Mouse (Mus musculus) CH12.LX (cell line): ENCODE measurements around the gene Nectin3. TPM values are rescaled to one million over a fixed set of nuclear protein-coding genes. Genes with fewer than 3 reads are reported as not detected.

Experiments
- DNase-seq: peaks from one replicate; pipeline ENCODE4 v3.0.0-alpha.2; 2013; ENCODE audit errors: extremely low read depth
- H3K27ac ChIP-seq: 2 replicates; pipeline ENCODE4 v1.5.1; 2012; ENCODE audit warnings: low read depth, mild to moderate bottlenecking, control low read depth, moderate library complexity; ENCODE audit not compliant: insufficient read depth
- H3K27me3 ChIP-seq: replicated peaks from 2 replicates; pipeline ENCODE3; 2012; ENCODE audit warnings: inconsistent platforms
- H3K36me3 ChIP-seq, 2 experiments: replicated peaks in 1 of 2; 2 replicates each; pipeline versions ENCODE3 to v1.6.1; 2012; ENCODE audit warnings: inconsistent platforms in 1 of 2, low read length in 1 of 2, mild to moderate bottlenecking in 1 of 2, mixed read lengths in 1 of 2, moderate library complexity in 1 of 2; ENCODE audit not compliant: control insufficient read depth in 1 of 2, insufficient read depth in 1 of 2
- H3K4me1 ChIP-seq, 2 experiments: 2 replicates each; pipeline ENCODE4 v1.6.1; 2012; ENCODE audit warnings: inconsistent platforms in 1 of 2, moderate library complexity in 1 of 2; ENCODE audit not compliant: insufficient read depth in 2 of 2, control insufficient read depth in 1 of 2
- H3K4me2 ChIP-seq: 2 replicates; pipeline ENCODE4 v1.6.1; 2012; ENCODE audit warnings: low read depth, mild to moderate bottlenecking, control low read depth; ENCODE audit not compliant: poor library complexity, insufficient read depth, severe bottlenecking
- H3K4me3 ChIP-seq, 3 experiments: fragments of 150-350 bp in 1 of 3; sonication (generic) in 1 of 3; replicated peaks in 1 of 3; 2 replicates each; pipeline versions ENCODE3 to v1.5.1; 2011 to 2012; ENCODE audit warnings: low read depth in 2 of 3, low read length in 2 of 3, mild to moderate bottlenecking in 2 of 3, moderate library complexity in 2 of 3, control low read depth in 1 of 3, improper control_type of control experiment in 1 of 3, inconsistent platforms in 1 of 3, mixed read lengths in 1 of 3; ENCODE audit not compliant: poor library complexity in 1 of 3
- H3K79me2 ChIP-seq: replicated peaks from 2 replicates; pipeline ENCODE4 v1.6.1; 2012; ENCODE audit warnings: mild to moderate bottlenecking, moderate library complexity; ENCODE audit not compliant: control insufficient read depth, poor library complexity, insufficient read depth, severe bottlenecking; ENCODE audit errors: extremely low read depth
- H3K9ac ChIP-seq: 2 replicates; pipeline ENCODE4 v1.6.1; 2012; ENCODE audit warnings: low read depth, mild to moderate bottlenecking, control low read depth, moderate library complexity; ENCODE audit not compliant: insufficient read depth
- H3K9me3 ChIP-seq: replicated peaks from 2 replicates; pipeline ENCODE3; 2012; ENCODE audit warnings: low read length, inconsistent platforms, mixed read lengths
- CHD2 ChIP-seq: IDR thresholded peaks from 2 replicates; pipeline ENCODE4 v1.6.1; 2011; ENCODE audit warnings: low read length, improper control_type of control experiment
- CTCF ChIP-seq, 2 experiments: IDR thresholded peaks in 1 of 2; conservative IDR thresholded peaks in 1 of 2; 2 replicates each; pipeline ENCODE4 v1.5.1; 2011 to 2012; ENCODE audit warnings: low read depth in 2 of 2, low read length in 2 of 2, improper control_type of control experiment in 1 of 2, inconsistent platforms in 1 of 2, mild to moderate bottlenecking in 1 of 2, moderate library complexity in 1 of 2
- E2F4 ChIP-seq: IDR thresholded peaks from 2 replicates; pipeline ENCODE4 v1.6.1; 2011; ENCODE audit warnings: low read depth, low read length, improper control_type of control experiment; ENCODE audit not compliant: insufficient replicate concordance
- ELF1 ChIP-seq: IDR thresholded peaks from 2 replicates; pipeline ENCODE4 v1.6.1; 2014; ENCODE audit warnings: low read depth, mild to moderate bottlenecking, inconsistent platforms, low read length, improper control_type of control experiment
- ETS1 ChIP-seq: conservative IDR thresholded peaks from 2 replicates; pipeline ENCODE4 v1.6.1; 2012; ENCODE audit warnings: low read depth, mild to moderate bottlenecking, inconsistent platforms, low read length, improper control_type of control experiment, moderate library complexity
- IRF4 ChIP-seq: IDR thresholded peaks from 2 replicates; pipeline ENCODE4 v1.6.1; 2014; ENCODE audit warnings: low read depth, mild to moderate bottlenecking, inconsistent platforms, low read length, improper control_type of control experiment
- JUN ChIP-seq: IDR thresholded peaks from 2 replicates; pipeline ENCODE4 v1.6.1; 2011; ENCODE audit warnings: low read depth, mild to moderate bottlenecking, low read length, improper control_type of control experiment, moderate library complexity; ENCODE audit not compliant: insufficient read depth
- JUND ChIP-seq: conservative IDR thresholded peaks from 2 replicates; pipeline ENCODE4 v1.6.1; 2011; ENCODE audit warnings: low read depth, low read length, improper control_type of control experiment
- MAX ChIP-seq: IDR thresholded peaks from 2 replicates; pipeline ENCODE4 v1.6.1; 2011; ENCODE audit warnings: low read length, improper control_type of control experiment
- MEF2A ChIP-seq: IDR thresholded peaks from 2 replicates; pipeline ENCODE4 v1.6.1; 2014; ENCODE audit warnings: low read depth, mild to moderate bottlenecking, inconsistent platforms, low read length, improper control_type of control experiment, borderline replicate concordance
- MXI1 ChIP-seq: IDR thresholded peaks from 2 replicates; pipeline ENCODE4 v1.6.1; 2011; ENCODE audit warnings: mild to moderate bottlenecking, low read depth, low read length, improper control_type of control experiment
- NELFE ChIP-seq: IDR thresholded peaks from 2 replicates; pipeline ENCODE4 v1.6.1; 2011; ENCODE audit warnings: low read depth, low read length, improper control_type of control experiment
- NRF1 ChIP-seq: IDR thresholded peaks from 2 replicates; pipeline ENCODE4 v1.6.1; 2014; ENCODE audit warnings: low read depth, mild to moderate bottlenecking, inconsistent platforms, low read length, improper control_type of control experiment, moderate library complexity
- PAX5 ChIP-seq: IDR thresholded peaks from 2 replicates; pipeline ENCODE4 v1.6.1; 2012; ENCODE audit warnings: low read length, inconsistent platforms, mixed read lengths
- POLR2AphosphoS2 ChIP-seq: IDR thresholded peaks from 2 replicates; pipeline ENCODE4 v1.6.1; 2011; ENCODE audit warnings: low read depth, low read length, improper control_type of control experiment
- RAD21 ChIP-seq: IDR thresholded peaks from 2 replicates; pipeline ENCODE4 v1.6.1; 2011; ENCODE audit warnings: low read depth, mild to moderate bottlenecking, low read length, improper control_type of control experiment, moderate library complexity
- SIN3A ChIP-seq: IDR thresholded peaks from 2 replicates; pipeline ENCODE4 v1.6.1; 2012; ENCODE audit warnings: low read length, improper control_type of control experiment, inconsistent platforms
- SMC3 ChIP-seq: IDR thresholded peaks from 2 replicates; pipeline ENCODE4 v1.6.1; 2011; ENCODE audit warnings: low read depth, low read length, improper control_type of control experiment
- TBP ChIP-seq: conservative IDR thresholded peaks from 2 replicates; pipeline ENCODE4 v1.6.1; 2011; ENCODE audit warnings: low read depth, low read length, improper control_type of control experiment
- TCF12 ChIP-seq: IDR thresholded peaks from 2 replicates; pipeline ENCODE4 v1.6.1; 2014; ENCODE audit warnings: low read depth, mild to moderate bottlenecking, inconsistent platforms, low read length, improper control_type of control experiment
- UBTF ChIP-seq: IDR thresholded peaks from 2 replicates; pipeline ENCODE4 v1.6.1; 2012; ENCODE audit warnings: low read depth, mild to moderate bottlenecking, inconsistent platforms, low read length, improper control_type of control experiment, moderate library complexity
- USF2 ChIP-seq: conservative IDR thresholded peaks from 2 replicates; pipeline ENCODE4 v1.6.1; 2011; ENCODE audit warnings: low read depth, low read length, improper control_type of control experiment
- ZC3H11A ChIP-seq: IDR thresholded peaks from 2 replicates; pipeline ENCODE4 v1.6.1; 2012; ENCODE audit warnings: low read depth, mild to moderate bottlenecking, inconsistent platforms, low read length, improper control_type of control experiment
- ZKSCAN1 ChIP-seq: IDR thresholded peaks from 2 replicates; pipeline ENCODE4 v1.6.1; 2012; ENCODE audit warnings: low read depth, inconsistent platforms, low read length, improper control_type of control experiment, borderline replicate concordance
- ZMIZ1 ChIP-seq: IDR thresholded peaks from 2 replicates; pipeline ENCODE4 v1.6.1; 2012; ENCODE audit warnings: low read depth, mild to moderate bottlenecking, inconsistent platforms, low read length, improper control_type of control experiment
- dilution Hi-C: fragments of 300-500 bp; cut with MboI; formaldehyde crosslinking; loops from 2 replicates; pipeline ENCODE4 v1.14.3; 2020; ENCODE audit warnings: low sequenced_read_pairs; ENCODE audit not compliant: extremely low pct_unique_long_range_greater_than_20kb, extremely low pct_ligation_motif_present
- in situ Hi-C: fragments of 300-500 bp; cut with MboI; formaldehyde crosslinking; loops from 3 replicates; pipeline ENCODE4 v1.14.3; 2019; ENCODE audit warnings: low sequenced_read_pairs, low pct_ligation_motif_present, low pct_unique_long_range_greater_than_20kb, mixed read lengths
- polyA plus RNA-seq: library from polyadenylated mRNA; unstranded; fragments of >175 nt; gene quantifications from 2 replicates; pipeline ENCODE4 v1.2.1, GENCODE M21; 2012; ENCODE audit warnings: low read depth; ENCODE audit not compliant: insufficient read length
- total RNA-seq, 2 experiments: library from RNA; depleted of rRNA; stranded (reverse); fragments of 300-350 nt in 1 of 2; fragments of >200 nt in 1 of 2; gene quantifications; 2 replicates each; pipeline ENCODE4 v1.2.3; 2012 to 2014

The Nectin3 gene
- total and polyA plus RNA-seq, 3 experiments = not detected

DNA sequence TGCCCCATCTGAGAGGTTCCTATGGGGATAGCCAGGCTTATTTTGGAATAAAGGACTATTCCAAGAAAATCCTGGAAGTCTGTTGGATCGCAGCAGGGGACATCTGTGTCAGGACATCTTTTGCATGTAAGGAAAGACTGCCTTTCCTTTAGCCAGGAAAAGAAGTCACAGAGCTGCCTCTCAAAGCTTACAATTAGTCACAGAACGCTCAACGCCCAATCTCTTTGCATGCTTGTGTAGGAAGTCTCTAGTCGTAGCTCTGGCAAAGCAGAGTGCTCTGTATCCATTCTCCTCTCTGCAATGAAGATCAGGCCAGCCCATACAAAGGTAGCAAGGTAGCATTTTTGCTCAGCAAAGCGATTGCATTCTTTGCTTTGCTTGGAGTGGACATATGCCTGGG, 114.0 kb downstream of the Nectin3 start:
- Histone ChIP-seq H3K27me3 (no peaks in the 10 kb centered on the region), H3K4me2 (no peak overlapping the region), H3K79me2 (no peaks in the 10 kb centered on the region), H3K36me3 (no peaks in the 10 kb centered on the region), H3K9ac (no peak overlapping the region), H3K9me3 (peaks cover 67% of the 10 kb centered on the region), H3K27ac (no peak overlapping the region), H3K4me3 (no peak overlapping the region), H3K4me1 (no peaks in the 10 kb centered on the region)
- dilution Hi-C loops = no loop called here
- in situ Hi-C loops = no loop called here
- DNase-seq = no peak
- TF ChIP-seq SIN3A (no peak), NRF1 (no peak), JUND (no peak), RAD21 (no peak)

DNA sequence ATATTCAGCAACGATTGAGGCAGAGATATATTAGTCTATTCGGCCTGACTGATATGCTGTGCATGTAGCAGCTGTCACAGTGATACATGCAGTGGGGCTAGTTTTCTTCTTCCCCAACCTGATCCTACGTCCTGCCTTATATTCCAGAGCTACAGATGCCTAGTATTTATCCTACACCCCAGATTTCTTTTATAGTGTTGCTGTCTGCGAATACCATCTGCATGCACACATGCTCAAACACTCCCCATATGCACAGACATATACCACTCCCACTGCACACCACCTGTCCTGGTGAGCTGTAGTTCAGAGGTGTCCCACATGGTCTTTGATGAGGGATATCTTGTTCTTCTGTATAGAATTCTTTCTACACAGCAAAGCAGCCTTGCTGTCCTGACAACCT, 115.0 kb downstream of the Nectin3 start:
- H3K4me3 ChIP-seq = no peak overlapping the region
- TF ChIP-seq NRF1 (no peak), MAX (no peak), TCF12 (no peak), USF2 (no peak), TBP (no peak), SMC3 (no peak), ZC3H11A (no peak)
- no peaks in the 10 kb centered on the region for H3K4me1 ChIP-seq
- H3K9ac ChIP-seq = no peak overlapping the region
- no peak overlapping the region for H3K4me2 ChIP-seq
- no peaks in the 10 kb centered on the region for H3K36me3 ChIP-seq
- no peaks in the 10 kb centered on the region for H3K27me3 ChIP-seq
- in situ Hi-C loops = no loop called here
- no peak overlapping the region for H3K27ac ChIP-seq
- H3K79me2 ChIP-seq = no peaks in the 10 kb centered on the region
- dilution Hi-C loops = no loop called here
- H3K9me3 ChIP-seq = peaks cover 64% of the 10 kb centered on the region
- no peak for DNase-seq

DNA sequence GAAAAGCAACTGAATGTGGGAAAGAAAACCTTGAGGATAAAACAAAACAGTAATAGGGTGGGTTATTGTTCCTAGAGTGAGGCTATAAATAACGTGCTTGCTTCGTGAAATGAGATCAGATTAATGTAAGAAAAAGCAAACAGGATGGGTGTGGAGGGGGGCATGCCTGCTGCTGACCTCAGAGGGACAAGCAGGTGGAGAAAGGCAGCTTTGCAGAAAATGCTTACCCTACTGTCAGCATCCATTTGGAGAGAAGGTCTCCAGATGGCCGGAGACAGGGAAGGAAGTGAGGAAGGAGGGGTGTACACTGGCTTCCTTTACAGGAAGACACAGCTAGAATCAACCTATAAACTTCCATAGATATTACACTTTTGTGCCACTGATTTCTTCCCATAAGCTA, 121.8 kb downstream of the Nectin3 start:
- H3K27me3 ChIP-seq = no peaks in the 10 kb centered on the region
- dilution Hi-C loops (no loop called here), in situ Hi-C loops (no loop called here)
- no peak overlapping the region for H3K27ac ChIP-seq
- H3K4me1 ChIP-seq = no peaks in the 10 kb centered on the region
- H3K4me2 ChIP-seq = no peak overlapping the region
- TF ChIP-seq JUN (no peak), CHD2 (no peak), SIN3A (no peak), ZKSCAN1 (no peak), ELF1 (no peak), MXI1 (no peak), UBTF (no peak), USF2 (no peak), SMC3 (no peak), IRF4 (no peak), RAD21 (no peak), ZMIZ1 (no peak), PAX5 (no peak), CTCF (conservative IDR thresholded peaks at IDR 0.05 in 1 of 2, IDR thresholded peaks at IDR 0.05 in 1 of 2; ENCODE audit: low read depth in 2 of 2, low read length in 2 of 2) (no peak), TCF12 (no peak), POLR2AphosphoS2 (no peak), ETS1 (no peak), NELFE (no peak), MEF2A (no peak), E2F4 (no peak)
- no peak for DNase-seq
- H3K9ac ChIP-seq = no peak overlapping the region
- H3K9me3 ChIP-seq = peaks cover 64% of the 10 kb centered on the region
- H3K79me2 ChIP-seq = no peaks in the 10 kb centered on the region
- H3K4me3 ChIP-seq = no peak overlapping the region
- H3K36me3 ChIP-seq = no peaks in the 10 kb centered on the region
